Mouse (Mus musculus): Measurements from ENCODE around the gene Ncf1. TPM values are rescaled to one million over a fixed set of nuclear protein-coding genes. Genes with fewer than 3 reads are reported as not detected.

Ncf1 gene
- polyA plus RNA-seq, 1 experiment from 2014 or later, result 26.5 TPM

DNA sequence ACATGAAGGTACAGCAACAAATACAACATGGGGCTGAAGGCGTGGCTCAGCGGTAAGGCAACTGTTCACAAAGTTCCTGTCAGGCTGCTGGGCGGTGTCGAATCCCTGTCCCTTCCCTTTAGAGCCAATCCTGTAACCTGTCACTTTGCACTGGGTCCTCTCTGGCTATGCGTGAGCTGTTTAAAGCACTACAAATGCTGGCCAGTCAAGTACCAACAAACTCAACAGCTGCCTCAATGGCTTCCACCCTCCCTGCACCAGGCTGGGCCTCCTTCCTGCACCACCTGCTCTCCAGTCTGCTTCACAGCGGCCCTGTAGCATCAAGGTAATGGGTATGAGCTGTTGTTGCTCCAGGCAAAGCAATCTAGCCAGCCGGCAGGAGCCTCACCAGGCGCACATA is 39.3 kb upstream of the Ncf1 start:
- H3K27me3 ChIP-seq (ENCODE audit: control insufficient read depth, insufficient read depth, low read depth, low read length), result no peaks in the 10 kb centered on the region
- no peak overlapping the region for H3K4me3 ChIP-seq (ENCODE audit: low read depth, low read length)
- no peaks in the 10 kb centered on the region for H3K9me3 ChIP-seq (replicated peaks; ENCODE audit: control insufficient read depth, low read length)
- ATAC-seq (ENCODE audit: low read depth), result no peak
- peaks cover 28% of the 10 kb centered on the region for H3K36me3 ChIP-seq (ENCODE audit: control insufficient read depth, insufficient read depth)
- no peak overlapping the region for H3K27ac ChIP-seq (ENCODE audit: low read length)
- H3K4me2 ChIP-seq (ENCODE audit: low read depth, low read length), result no peak overlapping the region
- 81% methylated on average over 8 of the region's 8 CpGs for WGBS (ENCODE audit: insufficient replicate concordance)
- no peaks in the 10 kb centered on the region for H3K4me1 ChIP-seq (ENCODE audit: control insufficient read depth, low read depth, low read length)
- no peak overlapping the region for H3K9ac ChIP-seq (ENCODE audit: low read depth, low read length)

- Histone ChIP-seq H3K4me2 (ENCODE audit: low read depth, low read length) (no peak overlapping the region), H3K36me3 (ENCODE audit: control insufficient read depth, insufficient read depth) (peaks cover 34% of the 10 kb centered on the region)
- WGBS (ENCODE audit: insufficient replicate concordance), result 85% methylated on average over 18 of the region's 18 CpGs
Measured at GRCm38 (mm10) chr5:134266404-134266803, 37.0 kb upstream of the Ncf1 start.

GRCm38 (mm10) chr5:134265890-134266289 is 36.5 kb upstream of the Ncf1 start:
- WGBS (ENCODE audit: insufficient replicate concordance), result 59% methylated on average over 2 of the region's 2 CpGs
- no peak overlapping the region for H3K9ac ChIP-seq (ENCODE audit: low read depth, low read length)
- H3K4me3 ChIP-seq (ENCODE audit: low read depth, low read length), result no peak overlapping the region
- no peak for ATAC-seq (ENCODE audit: low read depth)
- H3K27me3 ChIP-seq (ENCODE audit: control insufficient read depth, insufficient read depth, low read depth, low read length), result no peaks in the 10 kb centered on the region
- H3K4me2 ChIP-seq (ENCODE audit: low read depth, low read length), result no peak overlapping the region
- peaks cover 39% of the 10 kb centered on the region for H3K36me3 ChIP-seq (ENCODE audit: control insufficient read depth, insufficient read depth)
- H3K4me1 ChIP-seq (ENCODE audit: control insufficient read depth, low read depth, low read length), result no peaks in the 10 kb centered on the region
- no peaks in the 10 kb centered on the region for H3K9me3 ChIP-seq (replicated peaks; ENCODE audit: control insufficient read depth, low read length)
- no peak overlapping the region for H3K27ac ChIP-seq (ENCODE audit: low read length)

More at GRCm38 (mm10) chr5:134266404-134266803, 37.0 kb upstream of the Ncf1 start:
- Histone ChIP-seq H3K27ac (ENCODE audit: low read length) (no peak overlapping the region), H3K4me1 (ENCODE audit: control insufficient read depth, low read depth, low read length) (no peaks in the 10 kb centered on the region), H3K27me3 (ENCODE audit: control insufficient read depth, insufficient read depth, low read depth, low read length) (no peaks in the 10 kb centered on the region), H3K9me3 (replicated peaks; ENCODE audit: control insufficient read depth, low read length) (no peaks in the 10 kb centered on the region), H3K9ac (ENCODE audit: low read depth, low read length) (no peak overlapping the region), H3K4me3 (ENCODE audit: low read depth, low read length) (no peak overlapping the region)
- no peak; the same call in 1 of the 2 replicates for ATAC-seq (ENCODE audit: low read depth)

GRCm38 (mm10) chr5:134260001-134260636 is 30.7 kb upstream of the Ncf1 start:
- Histone ChIP-seq H3K36me3 (ENCODE audit: control insufficient read depth, insufficient read depth) (peaks cover 47% of the 10 kb centered on the region), H3K9ac (ENCODE audit: low read depth, low read length) (no peak overlapping the region), H3K4me2 (ENCODE audit: low read depth, low read length) (no peak overlapping the region), H3K4me3 (ENCODE audit: low read depth, low read length) (no peak overlapping the region), H3K9me3 (replicated peaks; ENCODE audit: control insufficient read depth, low read length) (no peaks in the 10 kb centered on the region), H3K27ac (ENCODE audit: low read length) (no peak overlapping the region), H3K4me1 (ENCODE audit: control insufficient read depth, low read depth, low read length) (no peaks in the 10 kb centered on the region), H3K27me3 (ENCODE audit: control insufficient read depth, insufficient read depth, low read depth, low read length) (no peaks in the 10 kb centered on the region)
- WGBS (ENCODE audit: insufficient replicate concordance), result 81% methylated on average over 9 of the region's 9 CpGs
- no peak for ATAC-seq (ENCODE audit: low read depth)

- Histone ChIP-seq H3K36me3 (ENCODE audit: control insufficient read depth, insufficient read depth) (peaks cover 51% of the 10 kb centered on the region), H3K27ac (ENCODE audit: low read length) (no peak overlapping the region), H3K9ac (ENCODE audit: low read depth, low read length) (no peak overlapping the region), H3K4me1 (ENCODE audit: control insufficient read depth, low read depth, low read length) (no peaks in the 10 kb centered on the region), H3K27me3 (ENCODE audit: control insufficient read depth, insufficient read depth, low read depth, low read length) (no peaks in the 10 kb centered on the region), H3K4me2 (ENCODE audit: low read depth, low read length) (no peak overlapping the region), H3K4me3 (ENCODE audit: low read depth, low read length) (no peak overlapping the region), H3K9me3 (replicated peaks; ENCODE audit: control insufficient read depth, low read length) (no peaks in the 10 kb centered on the region)
- ATAC-seq (ENCODE audit: low read depth), result no peak
- 92% methylated on average over 2 of the region's 2 CpGs for WGBS (ENCODE audit: insufficient replicate concordance)
Measured at GRCm38 (mm10) chr5:134258934-134259333, 29.5 kb upstream of the Ncf1 start.

DNA sequence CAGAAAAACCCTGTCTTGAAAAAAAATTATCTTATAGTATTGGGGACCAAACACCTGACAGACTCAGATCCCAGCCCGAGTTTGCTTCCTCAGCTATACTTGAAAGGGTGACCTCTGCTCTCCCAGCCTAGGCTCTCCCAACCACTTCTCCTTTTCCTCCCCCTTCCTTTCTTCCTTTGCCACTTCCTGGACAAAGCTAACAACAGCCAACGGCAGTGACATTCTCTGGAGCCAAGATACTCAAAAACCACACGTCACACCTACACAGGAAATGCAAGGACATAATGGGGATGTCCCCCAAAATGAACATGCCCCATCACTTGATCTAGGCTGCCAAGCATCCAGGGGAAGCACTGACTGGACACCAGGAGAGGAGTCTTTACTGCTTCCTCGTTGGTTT is 29.0 kb upstream of the Ncf1 start:
- no peak overlapping the region for H3K4me2 ChIP-seq (ENCODE audit: low read depth, low read length)
- WGBS (ENCODE audit: insufficient replicate concordance), result 26% methylated on average over 4 of the region's 4 CpGs
- no peaks in the 10 kb centered on the region for H3K9me3 ChIP-seq (replicated peaks; ENCODE audit: control insufficient read depth, low read length)

GRCm38 (mm10) chr5:134257349-134258031 is 28.1 kb upstream of the Ncf1 start:
- no peaks in the 10 kb centered on the region for H3K9me3 ChIP-seq (replicated peaks; ENCODE audit: control insufficient read depth, low read length)
- no peak overlapping the region for H3K9ac ChIP-seq (ENCODE audit: low read depth, low read length)
- no peak overlapping the region for H3K4me2 ChIP-seq (ENCODE audit: low read depth, low read length)
- H3K36me3 ChIP-seq (ENCODE audit: control insufficient read depth, insufficient read depth), result peaks cover 51% of the 10 kb centered on the region
- no peak overlapping the region for H3K27ac ChIP-seq (ENCODE audit: low read length)
- WGBS (ENCODE audit: insufficient replicate concordance), result 68% methylated on average over 13 of the region's 13 CpGs
- no peak overlapping the region for H3K4me3 ChIP-seq (ENCODE audit: low read depth, low read length)
- ATAC-seq (ENCODE audit: low read depth), result no peak
- no peaks in the 10 kb centered on the region for H3K4me1 ChIP-seq (ENCODE audit: control insufficient read depth, low read depth, low read length)
- H3K27me3 ChIP-seq (ENCODE audit: control insufficient read depth, insufficient read depth, low read depth, low read length), result no peaks in the 10 kb centered on the region

More for the DNA sequence above, 29.0 kb upstream of the Ncf1 start:
- ATAC-seq (ENCODE audit: low read depth), result no peak
- Histone ChIP-seq H3K4me3 (ENCODE audit: low read depth, low read length) (no peak overlapping the region), H3K27me3 (ENCODE audit: control insufficient read depth, insufficient read depth, low read depth, low read length) (no peaks in the 10 kb centered on the region), H3K4me1 (ENCODE audit: control insufficient read depth, low read depth, low read length) (no peaks in the 10 kb centered on the region), H3K27ac (ENCODE audit: low read length) (no peak overlapping the region), H3K36me3 (ENCODE audit: control insufficient read depth, insufficient read depth) (peaks cover 51% of the 10 kb centered on the region), H3K9ac (ENCODE audit: low read depth, low read length) (no peak overlapping the region)

GRCm38 (mm10) chr5:134255294-134255693 is 25.9 kb upstream of the Ncf1 start:
- no peak overlapping the region for H3K27ac ChIP-seq (ENCODE audit: low read length)
- H3K4me3 ChIP-seq (ENCODE audit: low read depth, low read length), result no peak overlapping the region
- H3K4me2 ChIP-seq (ENCODE audit: low read depth, low read length), result no peak overlapping the region
- H3K36me3 ChIP-seq (ENCODE audit: control insufficient read depth, insufficient read depth), result peaks cover 52% of the 10 kb centered on the region
- WGBS (ENCODE audit: insufficient replicate concordance), result 80% methylated on average over 10 of the region's 10 CpGs
- ATAC-seq (ENCODE audit: low read depth), result no peak
- no peaks in the 10 kb centered on the region for H3K9me3 ChIP-seq (replicated peaks; ENCODE audit: control insufficient read depth, low read length)
- no peaks in the 10 kb centered on the region for H3K27me3 ChIP-seq (ENCODE audit: control insufficient read depth, insufficient read depth, low read depth, low read length)
- H3K4me1 ChIP-seq (ENCODE audit: control insufficient read depth, low read depth, low read length), result no peaks in the 10 kb centered on the region
- no peak overlapping the region for H3K9ac ChIP-seq (ENCODE audit: low read depth, low read length)

DNA sequence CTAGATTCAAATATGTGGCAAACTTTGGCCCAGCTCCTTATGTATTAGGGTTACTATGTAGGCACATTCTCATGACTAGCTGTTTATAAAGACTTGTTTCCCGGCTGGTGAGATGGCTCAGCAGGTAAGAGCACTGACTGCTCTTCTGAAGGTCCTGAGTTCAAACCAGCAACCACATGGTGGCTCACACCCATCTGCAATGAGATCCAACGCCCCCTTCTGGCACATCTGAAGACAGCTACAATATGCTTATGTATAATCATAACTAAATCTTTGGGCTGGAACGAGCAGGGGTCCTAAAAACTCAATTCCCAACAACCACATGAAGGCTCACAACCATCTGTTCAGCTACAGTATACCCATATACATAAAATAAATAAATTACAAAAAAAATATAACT is 24.4 kb upstream of the Ncf1 start:
- 57% methylated on average over 3 of the region's 3 CpGs for WGBS (ENCODE audit: insufficient replicate concordance)
- Histone ChIP-seq H3K27me3 (ENCODE audit: control insufficient read depth, insufficient read depth, low read depth, low read length) (no peaks in the 10 kb centered on the region), H3K9me3 (replicated peaks; ENCODE audit: control insufficient read depth, low read length) (no peaks in the 10 kb centered on the region), H3K27ac (ENCODE audit: low read length) (no peak overlapping the region), H3K36me3 (ENCODE audit: control insufficient read depth, insufficient read depth) (peaks cover 51% of the 10 kb centered on the region), H3K4me2 (ENCODE audit: low read depth, low read length) (no peak overlapping the region), H3K4me1 (ENCODE audit: control insufficient read depth, low read depth, low read length) (no peaks in the 10 kb centered on the region), H3K9ac (ENCODE audit: low read depth, low read length) (no peak overlapping the region), H3K4me3 (ENCODE audit: low read depth, low read length) (no peak overlapping the region)
- ATAC-seq (ENCODE audit: low read depth), result no peak

All from liver, embryonic 16.5 days (tissue).